Mouse (Mus musculus): ENCODE data around the gene Fdps. TPM values are rescaled to one million over a fixed set of nuclear protein-coding genes. Genes with fewer than 3 reads are reported as not detected.

Gene Fdps
- polyA plus RNA-seq, 1 experiment: 260 TPM

GRCm38 (mm10) chr3:89113058-89113457 is 11.3 kb upstream of the Fdps start:
- no peak overlapping the region for H3K4me3 ChIP-seq (ENCODE audit: low read depth, low read length)
- H3K4me1 ChIP-seq (ENCODE audit: control insufficient read depth, insufficient read depth, low read length): no peaks in the 10 kb centered on the region
- TF ChIP-seq CTCF (IDR thresholded peaks at IDR 0.05; ENCODE audit: low read depth, low read length) (no peak), EP300 (IDR thresholded peaks at IDR 0.05; ENCODE audit: insufficient read depth, low read depth, low read length) (no peak), POLR2A (IDR thresholded peaks at IDR 0.05; ENCODE audit: insufficient read depth, low read length) (no peak)
- no peak overlapping the region for H3K9ac ChIP-seq (ENCODE audit: low read depth, poor library complexity, severe bottlenecking)
- H3K27ac ChIP-seq (ENCODE audit: insufficient read depth, low read length): no peak overlapping the region
- no peaks in the 10 kb centered on the region for H3K9me3 ChIP-seq (replicated peaks; ENCODE audit: control insufficient read depth, insufficient read depth, low read length, poor library complexity, severe bottlenecking)
- H3K27me3 ChIP-seq (ENCODE audit: control insufficient read depth, insufficient read depth, low read length, poor library complexity, severe bottlenecking): no peaks in the 10 kb centered on the region
- H3K36me3 ChIP-seq (ENCODE audit: control insufficient read depth, insufficient read depth, low read length, poor library complexity, severe bottlenecking): no peaks in the 10 kb centered on the region

GRCm38 (mm10) chr3:89108146-89108545 is 6.4 kb upstream of the Fdps start:
- no peak overlapping the region for H3K27ac ChIP-seq (ENCODE audit: insufficient read depth, low read length)
- no peak overlapping the region for H3K9ac ChIP-seq (ENCODE audit: low read depth, poor library complexity, severe bottlenecking)
- H3K4me1 ChIP-seq (ENCODE audit: control insufficient read depth, insufficient read depth, low read length): no peaks in the 10 kb centered on the region
- no peak overlapping the region for H3K4me3 ChIP-seq (ENCODE audit: low read depth, low read length)
- no peaks in the 10 kb centered on the region for H3K36me3 ChIP-seq (ENCODE audit: control insufficient read depth, insufficient read depth, low read length, poor library complexity, severe bottlenecking)
- TF ChIP-seq EP300 (IDR thresholded peaks at IDR 0.05; ENCODE audit: insufficient read depth, low read depth, low read length) (no peak), POLR2A (IDR thresholded peaks at IDR 0.05; ENCODE audit: insufficient read depth, low read length) (no peak), CTCF (IDR thresholded peaks at IDR 0.05; ENCODE audit: low read depth, low read length) (no peak)
- no peaks in the 10 kb centered on the region for H3K27me3 ChIP-seq (ENCODE audit: control insufficient read depth, insufficient read depth, low read length, poor library complexity, severe bottlenecking)
- no peaks in the 10 kb centered on the region for H3K9me3 ChIP-seq (replicated peaks; ENCODE audit: control insufficient read depth, insufficient read depth, low read length, poor library complexity, severe bottlenecking)

GRCm38 (mm10) chr3:89107545-89107944 is 5.8 kb upstream of the Fdps start:
- Histone ChIP-seq H3K9me3 (replicated peaks; ENCODE audit: control insufficient read depth, insufficient read depth, low read length, poor library complexity, severe bottlenecking) (no peaks in the 10 kb centered on the region), H3K4me3 (ENCODE audit: low read depth, low read length) (no peak overlapping the region), H3K27me3 (ENCODE audit: control insufficient read depth, insufficient read depth, low read length, poor library complexity, severe bottlenecking) (no peaks in the 10 kb centered on the region), H3K36me3 (ENCODE audit: control insufficient read depth, insufficient read depth, low read length, poor library complexity, severe bottlenecking) (no peaks in the 10 kb centered on the region), H3K4me1 (ENCODE audit: control insufficient read depth, insufficient read depth, low read length) (no peaks in the 10 kb centered on the region), H3K27ac (ENCODE audit: insufficient read depth, low read length) (no peak overlapping the region), H3K9ac (ENCODE audit: low read depth, poor library complexity, severe bottlenecking) (no peak overlapping the region)
- TF ChIP-seq EP300 (IDR thresholded peaks at IDR 0.05; ENCODE audit: insufficient read depth, low read depth, low read length) (no peak), POLR2A (IDR thresholded peaks at IDR 0.05; ENCODE audit: insufficient read depth, low read length) (no peak), CTCF (IDR thresholded peaks at IDR 0.05; ENCODE audit: low read depth, low read length) (no peak)

- Histone ChIP-seq H3K27me3 (ENCODE audit: control insufficient read depth, insufficient read depth, low read length, poor library complexity, severe bottlenecking) (no peaks in the 10 kb centered on the region), H3K9me3 (replicated peaks; ENCODE audit: control insufficient read depth, insufficient read depth, low read length, poor library complexity, severe bottlenecking) (no peaks in the 10 kb centered on the region), H3K4me1 (ENCODE audit: control insufficient read depth, insufficient read depth, low read length) (no peaks in the 10 kb centered on the region), H3K4me3 (ENCODE audit: low read depth, low read length) (no peak overlapping the region), H3K36me3 (ENCODE audit: control insufficient read depth, insufficient read depth, low read length, poor library complexity, severe bottlenecking) (no peaks in the 10 kb centered on the region), H3K9ac (ENCODE audit: low read depth, poor library complexity, severe bottlenecking) (no peak overlapping the region), H3K27ac (ENCODE audit: insufficient read depth, low read length) (no peak overlapping the region)
- TF ChIP-seq CTCF (IDR thresholded peaks at IDR 0.05; ENCODE audit: low read depth, low read length): no peak
- no peak for TF ChIP-seq POLR2A (IDR thresholded peaks at IDR 0.05; ENCODE audit: insufficient read depth, low read length)
- TF ChIP-seq EP300 (IDR thresholded peaks at IDR 0.05; ENCODE audit: insufficient read depth, low read depth, low read length): no peak
Observed at GRCm38 (mm10) chr3:89106881-89107280, 5.1 kb upstream of the Fdps start.

- peaks cover 22% of the 10 kb centered on the region for H3K36me3 ChIP-seq (ENCODE audit: control insufficient read depth, insufficient read depth, low read length, poor library complexity, severe bottlenecking)
- no peak overlapping the region for H3K27ac ChIP-seq (ENCODE audit: insufficient read depth, low read length)
- no peaks in the 10 kb centered on the region for H3K27me3 ChIP-seq (ENCODE audit: control insufficient read depth, insufficient read depth, low read length, poor library complexity, severe bottlenecking)
- H3K4me1 ChIP-seq (ENCODE audit: control insufficient read depth, insufficient read depth, low read length): no peaks in the 10 kb centered on the region
- no peak overlapping the region for H3K4me3 ChIP-seq (ENCODE audit: low read depth, low read length)
- H3K9ac ChIP-seq (ENCODE audit: low read depth, poor library complexity, severe bottlenecking): no peak overlapping the region
- TF ChIP-seq CTCF (IDR thresholded peaks at IDR 0.05; ENCODE audit: low read depth, low read length) (no peak), POLR2A (IDR thresholded peaks at IDR 0.05; ENCODE audit: insufficient read depth, low read length) (no peak), EP300 (IDR thresholded peaks at IDR 0.05; ENCODE audit: insufficient read depth, low read depth, low read length) (no peak)
- no peaks in the 10 kb centered on the region for H3K9me3 ChIP-seq (replicated peaks; ENCODE audit: control insufficient read depth, insufficient read depth, low read length, poor library complexity, severe bottlenecking)
Observed at GRCm38 (mm10) chr3:89103291-89103595, 1.5 kb upstream of the Fdps start.

- Histone ChIP-seq H3K9ac (ENCODE audit: low read depth, poor library complexity, severe bottlenecking) (peak overlapping the region; percentile 26; the same call in 1 of the 2 replicates), H3K27ac (ENCODE audit: insufficient read depth, low read length) (peak overlapping the region; percentile 90), H3K36me3 (ENCODE audit: control insufficient read depth, insufficient read depth, low read length, poor library complexity, severe bottlenecking) (peaks cover 27% of the 10 kb centered on the region), H3K4me3 (ENCODE audit: low read depth, low read length) (peak overlapping the region; percentile 13; the same call in 1 of the 2 replicates), H3K4me1 (ENCODE audit: control insufficient read depth, insufficient read depth, low read length) (no peaks in the 10 kb centered on the region), H3K27me3 (ENCODE audit: control insufficient read depth, insufficient read depth, low read length, poor library complexity, severe bottlenecking) (no peaks in the 10 kb centered on the region), H3K9me3 (replicated peaks; ENCODE audit: control insufficient read depth, insufficient read depth, low read length, poor library complexity, severe bottlenecking) (no peaks in the 10 kb centered on the region)
- TF ChIP-seq EP300 (IDR thresholded peaks at IDR 0.05; ENCODE audit: insufficient read depth, low read depth, low read length): no peak
- no peak for TF ChIP-seq POLR2A (IDR thresholded peaks at IDR 0.05; ENCODE audit: insufficient read depth, low read length)
- no peak for TF ChIP-seq CTCF (IDR thresholded peaks at IDR 0.05; ENCODE audit: low read depth, low read length)
Observed at GRCm38 (mm10) chr3:89102495-89103290, 934 bp upstream of the Fdps start.
